Mouse (Mus musculus) midbrain, postnatal 0 days (tissue): ENCODE data around the gene Zbtb34. TPM values are rescaled to one million over a fixed set of nuclear protein-coding genes. Genes with fewer than 3 reads are reported as not detected.

ENCODE experiments used
- ATAC-seq: fragments of 200-750 bp; cut with Nextera tagmentation; 2 replicates; pipeline ENCODE4 v1.8.0; 2017; ENCODE audit warnings: moderate number of reproducible peaks, mild to moderate bottlenecking, moderate TSS enrichment, moderate library complexity; ENCODE audit not compliant: low FRiP score
- DNase-seq: peaks from one replicate; pipeline ENCODE4 v3.0.0-alpha.2; 2015; ENCODE audit warnings: low spot score
- H3K27ac ChIP-seq: fragments of 300-500 bp; sonication (generic); 2 replicates; pipeline ENCODE4 v1.5.1; 2014; ENCODE audit warnings: low read depth, mild to moderate bottlenecking, low read length, mixed read lengths
- H3K27me3 ChIP-seq: fragments of 300-500 bp; sonication (generic); 2 replicates; pipeline ENCODE4 v1.6.1; 2014; ENCODE audit warnings: low read length, control low read depth, mixed read lengths; ENCODE audit not compliant: insufficient read depth
- H3K36me3 ChIP-seq: fragments of 300-500 bp; sonication (generic); 2 replicates; pipeline ENCODE4 v1.6.1; 2014; ENCODE audit warnings: low read length, control low read depth, mixed read lengths; ENCODE audit not compliant: insufficient read depth
- H3K4me1 ChIP-seq: fragments of 300-500 bp; sonication (generic); 2 replicates; pipeline ENCODE4 v1.6.1; 2014; ENCODE audit warnings: mild to moderate bottlenecking, control low read depth, antibody characterized with exemption, low read length, mixed read lengths; ENCODE audit not compliant: insufficient read depth
- H3K4me2 ChIP-seq: fragments of 300-500 bp; sonication (generic); 2 replicates; pipeline ENCODE4 v1.6.1; 2014; ENCODE audit warnings: low read depth, mild to moderate bottlenecking, low read length, mixed read lengths; ENCODE audit not compliant: poor library complexity, severe bottlenecking
- H3K4me3 ChIP-seq: fragments of 300-500 bp; sonication (generic); 2 replicates; pipeline ENCODE4 v1.5.1; 2014; ENCODE audit warnings: low read depth, mild to moderate bottlenecking, low read length, moderate library complexity
- H3K9ac ChIP-seq: fragments of 300-500 bp; sonication (generic); replicated peaks from 2 replicates; pipeline ENCODE4 v1.6.1; 2014; ENCODE audit warnings: mild to moderate bottlenecking, low read length, moderate library complexity, mixed read lengths; ENCODE audit not compliant: poor library complexity, severe bottlenecking
- H3K9me3 ChIP-seq: fragments of 300-500 bp; sonication (generic); 2 replicates; pipeline ENCODE4 v1.6.1; 2016; ENCODE audit warnings: low read length, control low read depth
- CTCF ChIP-seq: IDR thresholded peaks from 2 replicates; pipeline ENCODE4 v1.5.1; 2016; ENCODE audit warnings: antibody characterized with exemption, mild to moderate bottlenecking
- WGBS: fragments of 180-500 bp; shearing (Covaris S2); extraction: QIAGEN DNeasy Blood & Tissue Kit; methylation state at CpG from one replicate; pipeline ENCODE4 v1.1.7; 2014; 5-methylcytosine and 5-hydroxymethylcytosine counted together
- polyA plus RNA-seq: library from polyadenylated mRNA; unstranded; fragments of >200 nt; fragmentation: Nextera tagmentation; extraction: Ambion mirVana; gene quantifications from 2 replicates; pipeline ENCODE4 v1.2.1, GENCODE M21; 2015
- total RNA-seq: library from RNA; depleted of rRNA; stranded (reverse); fragments of >200 nt; gene quantifications from 2 replicates; pipeline ENCODE4 v1.2.3, GENCODE M21; 2014

The Zbtb34 gene
- total and polyA plus RNA-seq, 2 experiments from 2014 or later = 3.8 to 24.9 TPM

- H3K27ac ChIP-seq = no peak overlapping the region
- H3K4me3 ChIP-seq = no peak overlapping the region
- ATAC-seq (no peak), DNase-seq (no peak)
- no peak overlapping the region for H3K4me2 ChIP-seq
- no peak for TF ChIP-seq CTCF
- H3K4me1 ChIP-seq = no peaks in the 10 kb centered on the region
- no peak overlapping the region for H3K9ac ChIP-seq
- H3K9me3 ChIP-seq = no peaks in the 10 kb centered on the region
- H3K36me3 ChIP-seq = peaks cover 27% of the 10 kb centered on the region
- WGBS = 90% methylated on average over 3 of the region's 3 CpGs
- no peaks in the 10 kb centered on the region for H3K27me3 ChIP-seq
These were observed 25.6 kb upstream of the Zbtb34 start for GRCm38 (mm10) chr2:33456696-33457095.

- 96% methylated on average over 5 of the region's 5 CpGs for WGBS
- H3K36me3 ChIP-seq = peaks cover 28% of the 10 kb centered on the region
- no peak overlapping the region for H3K27ac ChIP-seq
- H3K9ac ChIP-seq = no peak overlapping the region
- H3K4me2 ChIP-seq = no peak overlapping the region
- H3K4me1 ChIP-seq = no peaks in the 10 kb centered on the region
- no peaks in the 10 kb centered on the region for H3K9me3 ChIP-seq
- DNase-seq (no peak), ATAC-seq (no peak)
- H3K27me3 ChIP-seq = no peaks in the 10 kb centered on the region
- H3K4me3 ChIP-seq = no peak overlapping the region
- TF ChIP-seq CTCF = no peak
These were observed 25.1 kb upstream of the Zbtb34 start for GRCm38 (mm10) chr2:33456242-33456641.

- 82% methylated on average over 3 of the region's 3 CpGs for WGBS
- no peak overlapping the region for H3K27ac ChIP-seq
- no peak for TF ChIP-seq CTCF
These were observed 24.2 kb upstream of the Zbtb34 start for GRCm38 (mm10) chr2:33455350-33455749.

GRCm38 (mm10) chr2:33454816-33455215, 23.7 kb upstream of the Zbtb34 start:
- ATAC-seq (no peak), DNase-seq (no peak)
- no peak overlapping the region for H3K27ac ChIP-seq
- no peak for TF ChIP-seq CTCF
- H3K9ac ChIP-seq = no peak overlapping the region
- H3K9me3 ChIP-seq = no peaks in the 10 kb centered on the region
- WGBS = 86% methylated on average over 8 of the region's 8 CpGs
- no peaks in the 10 kb centered on the region for H3K27me3 ChIP-seq
- H3K4me1 ChIP-seq = no peaks in the 10 kb centered on the region
- peaks cover 35% of the 10 kb centered on the region for H3K36me3 ChIP-seq
- no peak overlapping the region for H3K4me2 ChIP-seq
- no peak overlapping the region for H3K4me3 ChIP-seq

More at GRCm38 (mm10) chr2:33455350-33455749, 24.2 kb upstream of the Zbtb34 start:
- DNase-seq (no peak), ATAC-seq (no peak)
- Histone ChIP-seq H3K36me3 (peaks cover 35% of the 10 kb centered on the region), H3K27me3 (no peaks in the 10 kb centered on the region), H3K4me3 (no peak overlapping the region), H3K9ac (no peak overlapping the region), H3K9me3 (no peaks in the 10 kb centered on the region), H3K4me1 (no peaks in the 10 kb centered on the region), H3K4me2 (no peak overlapping the region)

GRCm38 (mm10) chr2:33453476-33453875, 22.4 kb upstream of the Zbtb34 start:
- H3K4me2 ChIP-seq = no peak overlapping the region
- H3K4me1 ChIP-seq = no peaks in the 10 kb centered on the region
- ATAC-seq = no peak
- DNase-seq = no peak
- no peak overlapping the region for H3K4me3 ChIP-seq
- no peak overlapping the region for H3K27ac ChIP-seq
- peaks cover 43% of the 10 kb centered on the region for H3K36me3 ChIP-seq
- TF ChIP-seq CTCF = no peak
- no peak overlapping the region for H3K9ac ChIP-seq
- no peaks in the 10 kb centered on the region for H3K9me3 ChIP-seq
- WGBS = 55% methylated on average over 3 of the region's 3 CpGs
- no peaks in the 10 kb centered on the region for H3K27me3 ChIP-seq

GRCm38 (mm10) chr2:33452721-33453120, 21.6 kb upstream of the Zbtb34 start:
- H3K4me3 ChIP-seq = no peak overlapping the region
- TF ChIP-seq CTCF = no peak
- no peak overlapping the region for H3K4me2 ChIP-seq
- ATAC-seq = no peak
- peaks cover 46% of the 10 kb centered on the region for H3K36me3 ChIP-seq
- H3K27ac ChIP-seq = no peak overlapping the region
- no peaks in the 10 kb centered on the region for H3K9me3 ChIP-seq
- no peak overlapping the region for H3K9ac ChIP-seq
- H3K4me1 ChIP-seq = no peaks in the 10 kb centered on the region
- no peak for DNase-seq
- H3K27me3 ChIP-seq = no peaks in the 10 kb centered on the region
- 91% methylated on average over 5 of the region's 5 CpGs for WGBS
